Mouse (Mus musculus) MEL (cell line): ENCODE measurements at regions not wholly inside any gene's neighbourhood (a gene's known extent, or its start where the extent isn't known, plus 50 kb on each side); places are given as distances from the start of the nearest gene placed in this dataset.

Source experiments
- DNase-seq: peaks from one replicate; pipeline ENCODE4 v3.0.0; 2011; ENCODE audit warnings: low read depth, low spot score
- H3K27ac ChIP-seq: 2 replicates; pipeline ENCODE4 v1.5.1; 2012; ENCODE audit warnings: low read depth, mild to moderate bottlenecking, control low read depth, low read length, moderate library complexity; ENCODE audit not compliant: control insufficient read depth
- H3K27me3 ChIP-seq, 2 experiments: fragments of 150-350 bp in 1 of 2; sonication (generic) in 1 of 2; 2 replicates each; pipeline ENCODE4 v1.6.1; 2012; ENCODE audit warnings: low read length in 2 of 2, mild to moderate bottlenecking in 2 of 2, improper control_type of control experiment in 1 of 2, moderate library complexity in 1 of 2; ENCODE audit not compliant: insufficient read depth in 2 of 2, control insufficient read depth in 1 of 2
- H3K36me3 ChIP-seq, 2 experiments: 2 replicates each; pipeline ENCODE4 v1.6.1; 2012 to 2014; ENCODE audit warnings: low read length in 2 of 2, improper control_type of control experiment in 1 of 2, inconsistent platforms in 1 of 2, mild to moderate bottlenecking in 1 of 2; ENCODE audit not compliant: insufficient read depth in 2 of 2, control insufficient read depth in 1 of 2
- H3K4me1 ChIP-seq, 2 experiments: fragments of 150-350 bp in 1 of 2; sonication (generic) in 1 of 2; 2 replicates each; pipeline ENCODE4 v1.6.1; 2012; ENCODE audit warnings: low read length in 2 of 2, improper control_type of control experiment in 1 of 2, mild to moderate bottlenecking in 1 of 2; ENCODE audit not compliant: insufficient read depth in 2 of 2, control insufficient read depth in 1 of 2
- H3K4me3 ChIP-seq, 2 experiments: fragments of 150-350 bp in 1 of 2; sonication (generic) in 1 of 2; 2 replicates each; pipeline ENCODE4 v1.5.1; 2012; ENCODE audit warnings: low read depth in 2 of 2, low read length in 2 of 2, mild to moderate bottlenecking in 2 of 2, moderate library complexity in 2 of 2, control low read depth in 1 of 2, improper control_type of control experiment in 1 of 2; ENCODE audit not compliant: control insufficient read depth in 1 of 2, insufficient read depth in 1 of 2
- H3K79me2 ChIP-seq: 2 replicates; pipeline ENCODE4 v1.6.1; 2012; ENCODE audit warnings: mild to moderate bottlenecking, low read length, moderate library complexity; ENCODE audit not compliant: control insufficient read depth, poor library complexity, insufficient read depth
- H3K9ac ChIP-seq: 2 replicates; pipeline ENCODE4 v1.6.1; 2012; ENCODE audit warnings: low read depth, mild to moderate bottlenecking, control low read depth, low read length, moderate library complexity; ENCODE audit not compliant: control insufficient read depth, poor library complexity, severe bottlenecking
- H3K9me3 ChIP-seq: fragments of 150-350 bp; sonication (generic); replicated peaks from 2 replicates; pipeline ENCODE4 v1.6.1; 2012; ENCODE audit warnings: mild to moderate bottlenecking, low read length, improper control_type of control experiment, moderate library complexity; ENCODE audit not compliant: insufficient read depth
- CHD2 ChIP-seq: IDR thresholded peaks from 2 replicates; pipeline ENCODE4 v1.6.1; 2011; ENCODE audit warnings: low read length, improper control_type of control experiment
- CTCF ChIP-seq, 3 experiments: IDR thresholded peaks in 2 of 3; conservative IDR thresholded peaks in 1 of 3; 2 replicates each; pipeline ENCODE4 v1.5.1; 2011 to 2012; ENCODE audit warnings: low read length in 3 of 3, low read depth in 2 of 3, mild to moderate bottlenecking in 2 of 3, improper control_type of control experiment in 1 of 3, inconsistent platforms in 1 of 3, mixed read lengths in 1 of 3, moderate library complexity in 1 of 3; ENCODE audit not compliant: control insufficient read depth in 1 of 3, insufficient read depth in 1 of 3, poor library complexity in 1 of 3, severe bottlenecking in 1 of 3
- E2F4 ChIP-seq: IDR thresholded peaks from 2 replicates; pipeline ENCODE4 v1.6.1; 2011; ENCODE audit warnings: low read depth, low read length, improper control_type of control experiment, borderline replicate concordance
- ELF1 ChIP-seq: IDR thresholded peaks from 2 replicates; pipeline ENCODE4 v1.6.1; 2014; ENCODE audit warnings: low read depth, mild to moderate bottlenecking, inconsistent platforms, low read length, improper control_type of control experiment, moderate library complexity
- EP300 ChIP-seq, 2 experiments: IDR thresholded peaks; 2 replicates each; pipeline ENCODE4 v1.6.1; 2011; ENCODE audit warnings: improper control_type of control experiment in 2 of 2, low read length in 2 of 2, low read depth in 1 of 2, mild to moderate bottlenecking in 1 of 2
- ETS1 ChIP-seq: IDR thresholded peaks from 2 replicates; pipeline ENCODE4 v1.6.1; 2012; ENCODE audit warnings: low read depth, mild to moderate bottlenecking, inconsistent platforms, low read length, improper control_type of control experiment, moderate library complexity
- GATA1 ChIP-seq: IDR thresholded peaks from 2 replicates; pipeline ENCODE4 v1.6.1; 2011; ENCODE audit warnings: low read depth, low read length, improper control_type of control experiment
- HCFC1 ChIP-seq: IDR thresholded peaks from 2 replicates; pipeline ENCODE4 v1.6.1; 2012; ENCODE audit warnings: low read depth, mild to moderate bottlenecking, inconsistent platforms, low read length, improper control_type of control experiment, moderate library complexity
- KAT2A ChIP-seq: conservative IDR thresholded peaks from 2 replicates; pipeline ENCODE4 v1.6.1; 2012; ENCODE audit warnings: low read depth, low read length, improper control_type of control experiment, inconsistent platforms
- MAFK ChIP-seq: IDR thresholded peaks from 2 replicates; pipeline ENCODE4 v1.6.1; 2011; ENCODE audit warnings: low read depth, mild to moderate bottlenecking, low read length, improper control_type of control experiment, borderline replicate concordance
- MAX ChIP-seq: IDR thresholded peaks from 2 replicates; pipeline ENCODE4 v1.6.1; 2011; ENCODE audit warnings: low read length, improper control_type of control experiment
- MAZ ChIP-seq: IDR thresholded peaks from 2 replicates; pipeline ENCODE4 v1.6.1; 2012; ENCODE audit warnings: low read depth, mild to moderate bottlenecking, inconsistent platforms, low read length, improper control_type of control experiment
- MEF2A ChIP-seq: IDR thresholded peaks from 2 replicates; pipeline ENCODE4 v1.6.1; 2014; ENCODE audit warnings: low read depth, mild to moderate bottlenecking, inconsistent platforms, low read length, improper control_type of control experiment; ENCODE audit not compliant: poor library complexity, insufficient replicate concordance, severe bottlenecking; ENCODE audit errors: extremely low read depth
- MXI1 ChIP-seq: IDR thresholded peaks from 2 replicates; pipeline ENCODE4 v1.6.1; 2011; ENCODE audit warnings: mild to moderate bottlenecking, low read depth, low read length, improper control_type of control experiment
- MYC ChIP-seq: IDR thresholded peaks from 2 replicates; pipeline ENCODE4 v1.6.1; 2011; ENCODE audit warnings: low read depth, mild to moderate bottlenecking, low read length, improper control_type of control experiment, moderate library complexity
- NELFE ChIP-seq: IDR thresholded peaks from 2 replicates; pipeline ENCODE4 v1.6.1; 2011; ENCODE audit warnings: low read depth, low read length, improper control_type of control experiment
- NRF1 ChIP-seq: IDR thresholded peaks from 2 replicates; pipeline ENCODE4 v1.6.1; 2014; ENCODE audit warnings: low read depth, mild to moderate bottlenecking, inconsistent platforms, low read length, improper control_type of control experiment, moderate library complexity; ENCODE audit not compliant: poor library complexity, insufficient read depth, severe bottlenecking
- POLR2A ChIP-seq, 2 experiments: IDR thresholded peaks; 2 replicates each; pipeline ENCODE4 v1.6.1; 2011 to 2012; ENCODE audit warnings: low read length in 2 of 2, mild to moderate bottlenecking in 2 of 2, control low read depth in 1 of 2, improper control_type of control experiment in 1 of 2, low read depth in 1 of 2, moderate library complexity in 1 of 2; ENCODE audit not compliant: control insufficient read depth in 1 of 2, insufficient read depth in 1 of 2, poor library complexity in 1 of 2
- POLR2AphosphoS2 ChIP-seq: IDR thresholded peaks from 2 replicates; pipeline ENCODE4 v1.6.1; 2011; ENCODE audit warnings: low read length, improper control_type of control experiment
- RCOR1 ChIP-seq: IDR thresholded peaks from 2 replicates; pipeline ENCODE4 v1.6.1; 2012; ENCODE audit warnings: low read depth, mild to moderate bottlenecking, inconsistent platforms, low read length, improper control_type of control experiment
- SIN3A ChIP-seq: IDR thresholded peaks from 2 replicates; pipeline ENCODE4 v1.6.1; 2012; ENCODE audit warnings: low read length, improper control_type of control experiment, inconsistent platforms
- SMC3 ChIP-seq: IDR thresholded peaks from 2 replicates; pipeline ENCODE4 v1.6.1; 2011; ENCODE audit warnings: low read depth, low read length, improper control_type of control experiment
- TAL1 ChIP-seq: IDR thresholded peaks from 2 replicates; pipeline ENCODE4 v1.6.1; 2012; ENCODE audit warnings: mild to moderate bottlenecking, inconsistent platforms, low read length, moderate library complexity, mixed read lengths
- TBP ChIP-seq: IDR thresholded peaks from 2 replicates; pipeline ENCODE4 v1.8.0; 2011; ENCODE audit warnings: low read depth, low read length, improper control_type of control experiment
- USF1 ChIP-seq: IDR thresholded peaks from 2 replicates; pipeline ENCODE4 v1.6.1; 2014; ENCODE audit warnings: low read depth, mild to moderate bottlenecking, inconsistent platforms, low read length, improper control_type of control experiment, moderate library complexity
- USF2 ChIP-seq, 2 experiments: IDR thresholded peaks; 2 replicates each; pipeline ENCODE4 v1.6.1; 2011 to 2012; ENCODE audit warnings: improper control_type of control experiment in 2 of 2, low read length in 2 of 2, borderline replicate concordance in 1 of 2, inconsistent platforms in 1 of 2, low read depth in 1 of 2, mild to moderate bottlenecking in 1 of 2; ENCODE audit not compliant: insufficient read depth in 1 of 2
- ZC3H11A ChIP-seq: IDR thresholded peaks from 2 replicates; pipeline ENCODE4 v1.6.1; 2012; ENCODE audit warnings: low read depth, mild to moderate bottlenecking, inconsistent platforms, low read length, improper control_type of control experiment
- ZMIZ1 ChIP-seq: IDR thresholded peaks from 2 replicates; pipeline ENCODE4 v1.6.1; 2012; ENCODE audit warnings: low read depth, mild to moderate bottlenecking, inconsistent platforms, low read length, improper control_type of control experiment, moderate library complexity
- ZNF384 ChIP-seq: IDR thresholded peaks from 2 replicates; pipeline ENCODE4 v1.6.1; 2012; ENCODE audit warnings: low read depth, mild to moderate bottlenecking, inconsistent platforms, low read length, improper control_type of control experiment

DNA sequence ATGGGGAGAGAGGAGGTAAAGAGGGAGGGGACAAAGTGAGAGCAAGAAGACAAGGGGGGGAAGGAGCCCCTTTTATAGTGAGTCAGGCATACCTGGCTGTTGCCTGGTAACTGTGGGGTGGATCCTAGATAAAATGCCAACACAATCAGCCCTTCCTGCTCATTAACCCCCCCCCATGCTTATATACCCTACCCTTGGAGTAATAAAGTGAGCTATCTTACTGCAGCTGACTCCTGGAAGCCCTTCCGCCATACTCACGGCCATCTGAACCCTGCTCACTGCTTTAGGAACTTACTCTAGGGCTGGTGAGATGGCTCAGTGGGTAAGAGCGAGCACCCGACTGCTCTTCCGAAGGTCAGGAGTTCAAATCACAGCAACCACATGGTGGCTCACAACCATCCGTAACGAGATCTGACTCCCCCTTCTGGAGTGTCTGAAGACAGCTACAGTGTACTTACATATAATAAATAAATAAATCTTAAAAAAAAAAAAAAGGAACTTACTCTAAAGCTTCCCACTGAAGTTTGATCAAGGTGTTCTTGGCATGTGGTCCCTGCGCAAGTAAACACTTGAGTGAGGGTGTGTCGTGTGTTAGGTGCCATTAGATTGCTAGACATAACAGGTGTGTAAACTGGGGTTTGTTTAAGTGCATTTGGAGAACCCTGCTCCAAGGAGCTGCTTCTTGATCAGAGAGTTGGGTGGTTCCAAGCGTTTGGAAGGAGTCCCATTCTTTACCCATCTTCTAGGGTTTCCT is 74.9 kb downstream of the Ets2 start:
- peak; percentile 65; the same call in 1 of the 2 replicates for TF ChIP-seq RCOR1
- no peak for TF ChIP-seq MAX
- no peak for TF ChIP-seq ZMIZ1
- 0 out of 4 replicates have a peak, but pooled peaks of 1 of the 2 experiments have one; percentile 8 for TF ChIP-seq POLR2A (IDR thresholded peaks at IDR 0.05; ENCODE audit: control insufficient read depth in 1 of 2, insufficient read depth in 1 of 2, low read depth in 1 of 2, low read length in 2 of 2, poor library complexity in 1 of 2)
- TF ChIP-seq ETS1 = no peak
- TF ChIP-seq MAFK = no peak
- TF ChIP-seq MYC = peak; percentile 67; the same call in 1 of the 2 replicates
- no peak for TF ChIP-seq ZC3H11A
- peak; percentile 80 for TF ChIP-seq ZNF384
- TF ChIP-seq CTCF (IDR thresholded peaks at IDR 0.05 in 2 of 3, conservative IDR thresholded peaks at IDR 0.05 in 1 of 3; ENCODE audit: control insufficient read depth in 1 of 3, insufficient read depth in 1 of 3, low read depth in 2 of 3, low read length in 3 of 3, poor library complexity in 1 of 3, severe bottlenecking in 1 of 3) = peak in 1 of 3 experiments; percentile 3; a peak in 1 of 6 replicates
- TF ChIP-seq NRF1 = no peak
- TF ChIP-seq EP300 (IDR thresholded peaks at IDR 0.05; ENCODE audit: low read depth in 1 of 2, low read length in 2 of 2) = no peak
- DNase-seq = peak; percentile 69
- Histone ChIP-seq H3K27ac (peak overlapping the region; percentile 79), H3K9me3 (no peaks in the 10 kb centered on the region), H3K9ac (peak overlapping the region; percentile 21), H3K36me3 (peaks cover 0 to 17% of the 10 kb centered on the region in 2 experiments; a peak in 2 of 4 replicates), H3K79me2 (no peaks in the 10 kb centered on the region), H3K4me1 (peaks cover 10 to 34% of the 10 kb centered on the region in 2 experiments), H3K27me3 (no peaks in the 10 kb centered on the region), H3K4me3 (peak overlapping the region; percentile 1 to 11; a peak in 1 of 4 replicates)

DNA sequence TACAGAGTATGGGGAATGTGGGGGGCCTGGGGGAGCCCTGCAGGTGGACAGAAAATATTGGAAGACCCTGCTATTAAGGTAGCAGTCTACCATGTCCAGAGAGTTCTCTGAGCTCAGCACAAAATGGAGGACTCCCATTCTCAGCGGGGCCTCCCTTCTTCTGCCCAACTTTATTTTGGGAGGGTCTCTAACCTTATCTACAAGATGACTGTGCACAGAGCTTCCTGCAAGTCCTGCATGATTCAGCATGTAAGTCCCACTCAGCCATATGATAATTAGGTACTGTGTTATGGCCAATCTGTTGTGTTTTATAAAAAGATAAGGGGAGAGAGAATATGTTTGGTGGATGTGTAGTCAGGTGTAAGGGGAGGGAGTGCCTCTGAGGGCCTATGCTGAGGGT is 74.1 kb downstream of the Ets2 start:
- Histone ChIP-seq H3K36me3 (peaks cover 0 to 17% of the 10 kb centered on the region in 2 experiments; a peak in 2 of 4 replicates), H3K27me3 (no peaks in the 10 kb centered on the region), H3K79me2 (no peaks in the 10 kb centered on the region), H3K27ac (peak overlapping the region; percentile 95), H3K9me3 (no peaks in the 10 kb centered on the region), H3K4me1 (peaks cover 10 to 34% of the 10 kb centered on the region in 2 experiments), H3K9ac (peak overlapping the region; percentile 71), H3K4me3 (peak overlapping the region; percentile 33 to 52)
- DNase-seq = peak; percentile 90
- TF ChIP-seq MEF2A (no peak), HCFC1 (peak; percentile 61), USF2 (IDR thresholded peaks at IDR 0.05; ENCODE audit: borderline replicate concordance in 1 of 2, insufficient read depth in 1 of 2, low read depth in 1 of 2, low read length in 2 of 2) (no peak), USF1 (peak; percentile 87), ZMIZ1 (no peak), ELF1 (peak; percentile 55; the same call in 1 of the 2 replicates), E2F4 (no peak), CHD2 (no peak), MXI1 (peak; percentile 9; the same call in 1 of the 2 replicates), MYC (peak; percentile 58; the same call in 1 of the 2 replicates), MAZ (no peak), EP300 (IDR thresholded peaks at IDR 0.05; ENCODE audit: low read depth in 1 of 2, low read length in 2 of 2) (peak; percentile 80 to 91), TAL1 (peak; percentile 69), SMC3 (no peak), GATA1 (peak; percentile 94), TBP (peak; percentile 54), POLR2A (IDR thresholded peaks at IDR 0.05; ENCODE audit: control insufficient read depth in 1 of 2, insufficient read depth in 1 of 2, low read depth in 1 of 2, low read length in 2 of 2, poor library complexity in 1 of 2) (peak in 1 of 2 experiments; percentile 49; a peak in 2 of 4 replicates), SIN3A (peak; percentile 83), MAX (no peak), POLR2AphosphoS2 (no peak; the same call in 1 of the 2 replicates), KAT2A (0 out of 2 replicates have a peak, but pooled peaks have one; percentile 29), MAFK (peak; percentile 90), NELFE (peak; percentile 52; the same call in 1 of the 2 replicates)
